Mouse (Mus musculus) 3134 (cell line): Measurements from ENCODE around the gene Uso1.

Experiments used
- DNase-seq: peaks from one replicate; pipeline ENCODE4 v3.0.0-alpha.2; 2011; ENCODE audit warnings: low spot score; ENCODE audit not compliant: insufficient read length; ENCODE audit errors: extremely low read depth

The Uso1 gene

GRCm38 (mm10) chr5:92137239-92138046 is at the start of gene Uso1:
Gene Uso1 (plus strand): TSS chr5:92137938.
- DNase-seq = peak; percentile 100

GRCm38 (mm10) chr5:92093263-92094061 is 44.3 kb upstream of the Uso1 start:
- no peak for DNase-seq

GRCm38 (mm10) chr5:92094062-92094415 is 43.7 kb upstream of the Uso1 start:
- DNase-seq = no peak

GRCm38 (mm10) chr5:92096786-92097185 is 41.0 kb upstream of the Uso1 start:
- no peak for DNase-seq

GRCm38 (mm10) chr5:92097779-92098178 is 40.0 kb upstream of the Uso1 start:
- DNase-seq = no peak

- DNase-seq = no peak
These were observed 39.2 kb upstream of the Uso1 start for GRCm38 (mm10) chr5:92098351-92099109.

- DNase-seq = no peak
These were observed 36.1 kb upstream of the Uso1 start for GRCm38 (mm10) chr5:92101601-92102000.

- no peak for DNase-seq
These were observed 34.7 kb upstream of the Uso1 start for GRCm38 (mm10) chr5:92103062-92103461.

GRCm38 (mm10) chr5:92103816-92104415 is 33.8 kb upstream of the Uso1 start:
- no peak for DNase-seq

- DNase-seq = no peak
These were observed 31.2 kb upstream of the Uso1 start for GRCm38 (mm10) chr5:92106327-92107125.

- DNase-seq = no peak
These were observed 30.5 kb upstream of the Uso1 start for GRCm38 (mm10) chr5:92107282-92107681.

- no peak for DNase-seq
These were observed 26.9 kb upstream of the Uso1 start for GRCm38 (mm10) chr5:92110818-92111355.

GRCm38 (mm10) chr5:92112175-92112574 is 25.6 kb upstream of the Uso1 start:
- DNase-seq = no peak

- no peak for DNase-seq
These were observed 25.2 kb upstream of the Uso1 start for GRCm38 (mm10) chr5:92112585-92112984.

- DNase-seq = no peak
These were observed 24.3 kb upstream of the Uso1 start for GRCm38 (mm10) chr5:92113484-92113883.

GRCm38 (mm10) chr5:92114223-92114622 is 23.5 kb upstream of the Uso1 start:
- no peak for DNase-seq

GRCm38 (mm10) chr5:92114939-92115338 is 22.8 kb upstream of the Uso1 start:
- DNase-seq = no peak

- peak; percentile 57 for DNase-seq
These were observed 19.8 kb upstream of the Uso1 start for GRCm38 (mm10) chr5:92117823-92118403.

GRCm38 (mm10) chr5:92121636-92122035 is 16.1 kb upstream of the Uso1 start:
- DNase-seq = no peak
